Mouse (Mus musculus) Patski (cell line): Measurements from ENCODE around the gene Ddah2. TPM values are rescaled to one million over a fixed set of nuclear protein-coding genes. Genes with fewer than 3 reads are reported as not detected.

Source experiments
- ATAC-seq: fragments of 100-300 bp; one replicate; pipeline ENCODE4 v1.8.0; 2021
- CTCF ChIA-PET: fragments of 350-600 bp; sonication (Branson Sonifier 250); formaldehyde crosslinking; loops from one replicate; lab custom pipeline; 2022; ENCODE audit warnings: inconsistent platforms; lab: Charles Lee
- POLR2A ChIA-PET: fragments of 350-600 bp; sonication (Branson Sonifier 250); formaldehyde crosslinking; loops from one replicate; lab custom pipeline; 2022; ENCODE audit warnings: antibody characterized with exemption, inconsistent platforms; lab: Charles Lee
- DNase-seq: peaks from one replicate; pipeline ENCODE4 v3.0.0-alpha.2; 2011; ENCODE audit warnings: low read depth, low spot score
- H3K27me3 ChIP-seq: fragments of 371-371 bp; one replicate; pipeline ENCODE4 v1.5.1; 2021
- CTCF ChIP-seq: fragments of 100-300 bp; IDR thresholded peaks from one replicate; pipeline ENCODE4 v1.5.1; 2021
- in situ Hi-C: fragments of 300-500 bp; cut with MboI; formaldehyde crosslinking; loops from 3 replicates; pipeline ENCODE4 v1.11.1; 2018; ENCODE audit warnings: low pct_unique_long_range_greater_than_20kb, mixed read lengths
- polyA plus RNA-seq: library from polyadenylated mRNA; unstranded; gene quantifications from one replicate; pipeline ENCODE4 v1.2.3, GENCODE M21; 2021

Gene Ddah2
- polyA plus RNA-seq, 1 experiment from 2014 or later = 198 TPM

DNA sequence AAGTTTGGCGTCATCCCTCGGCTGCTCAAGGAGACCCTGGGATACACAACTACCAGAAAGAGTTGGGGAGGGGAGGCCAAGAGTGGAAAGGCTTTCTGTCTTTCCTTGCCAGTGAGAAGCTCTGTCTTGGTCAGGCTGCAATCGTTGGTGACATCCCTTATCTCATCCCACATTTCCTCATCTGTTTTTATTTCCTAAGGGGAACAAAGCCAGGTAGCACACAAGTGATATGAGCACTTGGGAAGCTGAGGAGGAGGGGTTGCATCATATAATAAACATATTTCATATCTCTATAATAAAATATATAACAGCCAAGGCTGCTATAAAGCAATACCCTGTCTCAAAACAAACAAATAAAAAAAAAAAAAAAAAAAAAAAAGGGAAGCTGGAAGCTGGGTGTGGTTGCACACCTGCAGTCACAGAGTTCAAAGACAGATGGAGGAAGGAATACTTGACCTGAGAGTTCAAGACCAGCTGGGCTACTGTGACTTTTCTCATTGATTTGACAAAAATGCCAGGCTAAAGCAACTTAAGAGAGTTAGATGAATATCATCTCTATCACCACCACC is 25.2 kb downstream of the Ddah2 start:
- no peak for TF ChIP-seq CTCF
- POLR2A ChIA-PET = interaction anchor here (0.6 kb wide), 1 partner anchor 20 kb away, joined by 7 read pairs; no protein-coding TSS in a partner anchor
- DNase-seq (no peak), ATAC-seq (no peak)
- in situ Hi-C loops = no loop called here
- peaks cover 13% of the 10 kb centered on the region for H3K27me3 ChIP-seq
- CTCF ChIA-PET = interaction anchor here (1.5 kb wide), 1 partner anchor 63 kb away, joined by 3 read pairs; no protein-coding TSS in a partner anchor

DNA sequence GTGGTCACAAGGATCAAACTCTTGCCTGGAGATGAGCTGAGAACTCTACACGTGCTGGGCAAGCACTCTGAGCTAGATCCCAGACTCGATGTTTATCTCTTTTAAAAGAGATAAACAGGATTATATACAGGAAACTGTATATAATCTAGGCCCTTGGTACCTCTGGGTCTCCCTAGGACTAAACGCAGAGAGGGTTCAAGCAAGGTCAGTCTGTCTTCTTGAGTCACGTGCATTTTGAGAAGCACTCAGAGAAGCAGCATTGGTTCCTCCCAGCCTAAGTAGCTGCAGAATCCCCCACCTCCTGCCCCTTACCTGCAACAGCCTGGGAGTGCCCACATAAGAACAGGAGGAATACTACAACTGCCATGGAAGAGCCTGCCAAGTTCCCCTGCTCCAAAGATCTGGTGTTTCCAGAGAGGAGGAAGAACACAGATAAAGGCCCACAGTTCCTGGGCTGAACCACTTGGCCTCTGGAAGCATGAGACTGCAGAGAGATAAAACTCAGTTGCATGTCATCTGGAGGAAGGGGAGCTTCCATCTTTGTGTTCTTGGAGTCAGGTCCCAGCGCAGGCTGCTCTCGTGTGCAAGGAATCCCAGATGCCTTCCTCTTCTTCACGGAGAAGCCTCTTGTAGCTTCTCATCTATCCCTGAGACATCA is 26.5 kb downstream of the Ddah2 start, which contains the start of gene Ly6g6f:
Ly6g6f (minus strand) TSS at position 403 of the 658 bp plus-strand sequence.
- in situ Hi-C loops = loop anchor here (5.0 kb wide), 1 partner anchor 53 kb away; no protein-coding TSS in a partner anchor
- ATAC-seq (no peak), DNase-seq (no peak)
- ChIA-PET CTCF (interaction anchor here (0.9 to 1.8 kb wide), 3 partner anchors 13 to 64 kb away, joined by 3 to 5 read pairs (median 4); no protein-coding TSS in a partner anchor), POLR2A (interaction anchor here (0.6 kb wide), 1 partner anchor 1243 kb away, joined by 3 read pairs; no protein-coding TSS in a partner anchor)
- TF ChIP-seq CTCF = no peak
- peaks cover 13% of the 10 kb centered on the region for H3K27me3 ChIP-seq

DNA sequence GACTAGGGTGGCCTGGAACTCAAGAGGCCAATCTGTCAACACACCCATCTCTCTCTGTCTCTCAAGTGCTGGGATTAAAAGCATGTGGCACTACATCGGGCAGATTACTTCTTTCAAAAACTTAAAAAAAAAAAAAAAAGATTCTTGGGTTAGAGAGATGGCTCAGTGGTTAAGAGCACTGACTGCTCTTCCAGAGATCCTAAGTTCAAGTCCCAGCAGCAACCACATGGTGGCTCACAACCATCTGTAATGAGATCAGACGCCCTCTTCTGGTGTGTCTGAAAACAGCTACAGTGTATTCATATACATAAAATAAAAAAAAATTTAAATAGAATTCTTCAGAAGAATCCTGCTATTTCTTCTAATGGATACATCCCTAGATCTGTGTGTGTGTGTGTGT is 29.3 kb downstream of the Ddah2 start:
- ATAC-seq (no peak), DNase-seq (no peak)
- H3K27me3 ChIP-seq = peaks cover 6% of the 10 kb centered on the region
- ChIA-PET POLR2A (no interaction called here), CTCF (interaction anchor here (0.6 kb wide), 1 partner anchor 33 kb away, joined by 3 read pairs; no protein-coding TSS in a partner anchor)
- in situ Hi-C loops = loop anchor here (5.0 kb wide), 1 partner anchor 56 kb away; no protein-coding TSS in a partner anchor
- TF ChIP-seq CTCF = no peak

- H3K27me3 ChIP-seq = peaks cover 6% of the 10 kb centered on the region
- DNase-seq (peak; percentile 31), ATAC-seq (peak; percentile 94)
- TF ChIP-seq CTCF = no peak
- CTCF ChIA-PET = no interaction called here
- POLR2A ChIA-PET = interaction anchor here (0.8 to 1.2 kb wide), 3 partner anchors 9 to 35 kb away, joined by 3 to 4 read pairs (median 4); partner anchors contain the start of gene Mpig6b
- in situ Hi-C loops = loop anchor here (5.0 kb wide), 1 partner anchor 57 kb away; no protein-coding TSS in a partner anchor
These were observed 30.2 kb downstream of the Ddah2 start, which contains the start of gene Abhd16a for GRCm38 (mm10) chr17:35088825-35089644. Gene Abhd16a (plus strand): TSS chr17:35089263.

DNA sequence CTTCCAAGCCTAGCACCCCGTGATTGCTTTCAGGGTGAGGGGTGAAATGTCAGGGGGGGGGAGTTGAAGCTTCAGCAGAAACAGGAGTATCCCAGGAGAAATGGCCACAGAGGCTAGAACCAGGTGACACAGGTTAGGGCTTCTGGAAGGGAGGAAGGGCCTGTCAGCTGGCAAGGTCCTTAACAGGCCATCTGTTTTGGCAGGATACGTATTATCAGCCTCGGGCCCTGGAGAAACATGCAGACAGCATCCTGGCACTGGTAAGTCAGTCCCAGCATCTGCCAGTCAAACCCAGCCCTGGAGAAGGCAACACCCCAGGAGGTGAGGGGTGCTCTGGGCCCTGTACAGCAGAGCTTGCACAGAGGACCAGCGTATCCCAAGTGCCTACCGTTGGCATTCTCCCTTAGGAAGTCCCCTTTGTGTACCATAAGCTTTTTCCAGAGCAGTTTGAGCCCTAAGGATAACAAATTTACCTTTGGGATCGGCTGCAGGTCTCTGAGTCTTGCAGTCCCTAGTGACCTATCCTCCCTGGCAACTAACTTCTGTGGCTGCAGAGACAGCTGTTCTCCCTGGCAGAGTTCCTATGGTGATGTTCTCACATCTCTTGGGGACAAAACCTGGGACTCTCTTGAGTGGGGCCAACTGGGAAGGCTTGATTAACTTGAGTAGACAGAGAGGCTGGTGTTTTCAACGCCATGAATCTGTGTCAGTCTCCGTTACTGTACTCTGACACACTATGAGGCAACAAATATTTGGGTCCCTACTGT is 31.5 kb downstream of the Ddah2 start:
- in situ Hi-C loops = no loop called here

GRCm38 (mm10) chr17:35092403-35093198 is 33.8 kb downstream of the Ddah2 start:
- no peak for ATAC-seq
- no peak for DNase-seq
- CTCF ChIA-PET = no interaction called here
- H3K27me3 ChIP-seq = no peaks in the 10 kb centered on the region
- POLR2A ChIA-PET = no interaction called here
- no peak for TF ChIP-seq CTCF
- in situ Hi-C loops = no loop called here

More for the DNA sequence above, 31.5 kb downstream of the Ddah2 start:
- ATAC-seq (no peak), DNase-seq (no peak)
- H3K27me3 ChIP-seq = peaks cover 6% of the 10 kb centered on the region
- CTCF ChIA-PET = no interaction called here
- TF ChIP-seq CTCF = no peak
- POLR2A ChIA-PET = interaction anchor here (0.6 kb wide), 1 partner anchor 92 kb away, joined by 3 read pairs; no protein-coding TSS in a partner anchor

- no peak for TF ChIP-seq CTCF
- no peaks in the 10 kb centered on the region for H3K27me3 ChIP-seq
- ChIA-PET CTCF (interaction anchor here (1.3 kb wide), 1 partner anchor 27 kb away, joined by 3 read pairs; the partner anchor contains the start of genes Csnk2b and Gpank1), POLR2A (interaction anchor here (0.5 to 1.0 kb wide), 2 partner anchors 31 to 69 kb away, joined by 3 read pairs; partner anchors contain the start of gene D17H6S53E)
- no peak for ATAC-seq
- in situ Hi-C loops = no loop called here
- no peak for DNase-seq
These were observed 35.9 kb downstream of the Ddah2 start for GRCm38 (mm10) chr17:35094475-35095365.

DNA sequence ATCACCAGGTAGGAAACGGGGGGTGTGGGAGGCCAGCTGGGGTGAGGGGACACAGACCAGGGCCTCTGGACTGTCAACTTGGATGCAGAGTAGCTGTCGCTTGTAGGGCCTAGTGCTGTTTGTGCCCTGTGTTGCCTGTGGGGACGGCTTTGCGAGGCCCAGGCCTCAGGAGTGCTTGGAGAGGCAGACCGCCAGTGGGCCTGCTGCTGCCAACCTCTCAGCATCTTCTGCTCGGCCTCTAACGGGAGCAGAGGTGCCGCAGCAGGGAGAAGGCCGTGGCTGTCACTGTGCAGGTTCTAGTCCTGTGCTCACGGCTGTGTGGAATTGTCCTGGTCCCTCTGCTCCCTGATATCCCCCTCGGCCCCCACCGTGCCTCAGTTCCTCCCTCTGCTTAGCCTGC is 37.8 kb downstream of the Ddah2 start:
- ATAC-seq (no peak), DNase-seq (no peak)
- no peaks in the 10 kb centered on the region for H3K27me3 ChIP-seq
- ChIA-PET CTCF (interaction anchor here (1.1 kb wide), 1 partner anchor 9 kb away, joined by 4 read pairs; no protein-coding TSS in a partner anchor), POLR2A (no interaction called here)
- in situ Hi-C loops = no loop called here
- no peak for TF ChIP-seq CTCF
